Mouse (Mus musculus) forebrain, embryonic 14.5 days (tissue): ENCODE measurements around the gene Pou3f4. TPM values are rescaled to one million over a fixed set of nuclear protein-coding genes. Genes with fewer than 3 reads are reported as not detected.
"Not testable (repeated sequence)": the region's sequence is repeated elsewhere in the genome, so short reads cannot be mapped to it uniquely, and the experiment has no call there.

Experiments
- ATAC-seq: fragments of 200-750 bp; cut with Nextera tagmentation; 2 replicates; pipeline ENCODE4 v1.8.0; 2017; ENCODE audit warnings: mild to moderate bottlenecking, moderate library complexity
- DNase-seq: peaks from one replicate; pipeline ENCODE4 v3.0.0-alpha.2; 2015; ENCODE audit warnings: low spot score
- H3K27ac ChIP-seq: fragments of 300-500 bp; sonication (generic); 2 replicates; pipeline ENCODE4 v1.5.1; 2014; ENCODE audit warnings: low read depth, mild to moderate bottlenecking, control low read depth, low read length, moderate library complexity
- H3K27me3 ChIP-seq: fragments of 300-500 bp; sonication (generic); replicated peaks from 2 replicates; pipeline ENCODE4 v1.6.1; 2014; ENCODE audit warnings: low read length, control low read depth, mixed read lengths; ENCODE audit not compliant: control insufficient read depth, insufficient read depth
- H3K36me3 ChIP-seq: fragments of 300-500 bp; sonication (generic); 2 replicates; pipeline ENCODE4 v1.6.1; 2014; ENCODE audit warnings: low read length, control low read depth; ENCODE audit not compliant: control insufficient read depth, insufficient read depth
- H3K4me1 ChIP-seq: fragments of 300-500 bp; sonication (generic); 2 replicates; pipeline ENCODE4 v1.6.1; 2014; ENCODE audit warnings: antibody characterized with exemption, low read length, control low read depth; ENCODE audit not compliant: control insufficient read depth, insufficient read depth
- H3K4me2 ChIP-seq: fragments of 300-500 bp; sonication (generic); 2 replicates; pipeline ENCODE4 v1.6.1; 2014; ENCODE audit warnings: mild to moderate bottlenecking, control low read depth, low read length
- H3K4me3 ChIP-seq: fragments of 300-500 bp; sonication (generic); 2 replicates; pipeline ENCODE4 v1.5.1; 2014; ENCODE audit warnings: low read depth, low read length, control low read depth
- H3K9ac ChIP-seq: fragments of 300-500 bp; sonication (generic); 2 replicates; pipeline ENCODE4 v1.6.1; 2014; ENCODE audit warnings: mild to moderate bottlenecking, low read length, control low read depth, moderate library complexity
- H3K9me3 ChIP-seq: fragments of 300-500 bp; sonication (generic); replicated peaks from 2 replicates; pipeline ENCODE4 v1.6.1; 2016; ENCODE audit warnings: low read length, control low read depth, mixed read lengths; ENCODE audit not compliant: control insufficient read depth
- WGBS: fragments of 180-500 bp; shearing (Covaris S2); extraction: QIAGEN DNeasy Blood & Tissue Kit; methylation state at CpG from one replicate; pipeline ENCODE4 v1.1.7; 2014; 5-methylcytosine and 5-hydroxymethylcytosine counted together
- polyA plus RNA-seq: library from polyadenylated mRNA; unstranded; fragments of >200 nt; fragmentation: Nextera tagmentation; extraction: Ambion mirVana; gene quantifications from 2 replicates; pipeline ENCODE4 v1.2.1, GENCODE M21; 2014

Gene Pou3f4
- polyA plus RNA-seq = 16.3 and 18.2 TPM in 2 replicates

- H3K9ac ChIP-seq = peak within 1 kb of the TSS; percentile 65
- ATAC-seq = peak; percentile 94
- peak within 1 kb of the TSS; percentile 85 for H3K27ac ChIP-seq
- 39% methylated on average over 20 of the region's 20 CpGs for WGBS
- H3K4me3 ChIP-seq = peak within 1 kb of the TSS; percentile 50
- no peaks in the 10 kb centered on the region for H3K9me3 ChIP-seq
- peak within 1 kb of the TSS; percentile 52 for H3K4me2 ChIP-seq
- H3K36me3 ChIP-seq = no peaks in the 10 kb centered on the region
- no peaks in the 10 kb centered on the region for H3K27me3 ChIP-seq
- no peaks in the 10 kb centered on the region for H3K4me1 ChIP-seq
- DNase-seq = peak; percentile 95
Measured at GRCm38 (mm10) chrX:110814151-110814571, at the start of gene Pou3f4. Gene Pou3f4, plus strand, starts transcription at chrX:110814280.

- Histone ChIP-seq H3K4me2 (no peak overlapping the region), H3K9ac (no peak overlapping the region), H3K27me3 (no peaks in the 10 kb centered on the region), H3K4me1 (no peaks in the 10 kb centered on the region), H3K4me3 (no peak overlapping the region), H3K27ac (no peak overlapping the region), H3K36me3 (no peaks in the 10 kb centered on the region), H3K9me3 (no peaks in the 10 kb centered on the region)
- no peak for ATAC-seq
- DNase-seq = no peak
- 73% methylated on average over 1 of the region's 1 CpGs for WGBS
Measured at GRCm38 (mm10) chrX:110765939-110766338, 48.1 kb upstream of the Pou3f4 start.

GRCm38 (mm10) chrX:110774807-110775206 lies 39.3 kb upstream of the Pou3f4 start:
- not testable (repeated sequence) for ATAC-seq, H3K4me3 ChIP-seq, H3K4me1 ChIP-seq, H3K36me3 ChIP-seq, H3K27ac ChIP-seq, DNase-seq, H3K27me3 ChIP-seq, H3K4me2 ChIP-seq, H3K9me3 ChIP-seq, H3K9ac ChIP-seq

- Histone ChIP-seq H3K36me3 (no peaks in the 10 kb centered on the region), H3K27ac (no peak overlapping the region), H3K27me3 (no peaks in the 10 kb centered on the region), H3K4me3 (no peak overlapping the region), H3K4me1 (no peaks in the 10 kb centered on the region), H3K9me3 (no peaks in the 10 kb centered on the region), H3K4me2 (no peak overlapping the region), H3K9ac (no peak overlapping the region)
- DNase-seq (no peak), ATAC-seq (peak; percentile 77)
- 44% methylated on average over 2 of the region's 2 CpGs for WGBS
Measured at GRCm38 (mm10) chrX:110802502-110802901, 11.6 kb upstream of the Pou3f4 start.

GRCm38 (mm10) chrX:110810001-110810578 lies 4.0 kb upstream of the Pou3f4 start:
- H3K27ac ChIP-seq = peak overlapping the region; percentile 66; the same call in 1 of the 2 replicates
- no peaks in the 10 kb centered on the region for H3K4me1 ChIP-seq
- H3K36me3 ChIP-seq = no peaks in the 10 kb centered on the region
- no peak for DNase-seq
- no peak for ATAC-seq
- 27% methylated on average over 4 of the region's 4 CpGs for WGBS
- H3K4me2 ChIP-seq = peak overlapping the region; percentile 52
- no peaks in the 10 kb centered on the region for H3K9me3 ChIP-seq
- no peaks in the 10 kb centered on the region for H3K27me3 ChIP-seq
- H3K9ac ChIP-seq = no peak overlapping the region
- no peak overlapping the region for H3K4me3 ChIP-seq

- Histone ChIP-seq H3K27me3 (no peaks in the 10 kb centered on the region), H3K9me3 (no peaks in the 10 kb centered on the region), H3K4me3 (peak overlapping the region; percentile 23), H3K4me1 (no peaks in the 10 kb centered on the region), H3K36me3 (no peaks in the 10 kb centered on the region), H3K4me2 (peak overlapping the region; percentile 52), H3K27ac (peak overlapping the region; percentile 68; the same call in 1 of the 2 replicates), H3K9ac (no peak overlapping the region)
- WGBS = 25% methylated on average over 5 of the region's 5 CpGs
- ATAC-seq = no peak
- peak; percentile 59 for DNase-seq
Measured at GRCm38 (mm10) chrX:110810753-110811506, 3.1 kb upstream of the Pou3f4 start.

- Histone ChIP-seq H3K9me3 (no peaks in the 10 kb centered on the region), H3K4me2 (peak overlapping the region; percentile 52), H3K27ac (peak overlapping the region; percentile 68), H3K27me3 (no peaks in the 10 kb centered on the region), H3K4me1 (no peaks in the 10 kb centered on the region), H3K4me3 (peak overlapping the region; percentile 23), H3K36me3 (no peaks in the 10 kb centered on the region), H3K9ac (peak overlapping the region; percentile 37; the same call in 1 of the 2 replicates)
- WGBS = 27% methylated on average over 5 of the region's 5 CpGs
- DNase-seq = peak; percentile 33
- ATAC-seq = no peak
Measured at GRCm38 (mm10) chrX:110812071-110812470, 2.0 kb upstream of the Pou3f4 start.

GRCm38 (mm10) chrX:110813401-110813800 lies 679 bp upstream of the Pou3f4 start:
- ATAC-seq = no peak
- H3K9ac ChIP-seq = peak overlapping the region; percentile 35

More at GRCm38 (mm10) chrX:110813401-110813800, 679 bp upstream of the Pou3f4 start:
- peak overlapping the region; percentile 46; the same call in 1 of the 2 replicates for H3K27ac ChIP-seq
- peak overlapping the region; percentile 50; the same call in 1 of the 2 replicates for H3K4me3 ChIP-seq
- H3K4me2 ChIP-seq = peak overlapping the region; percentile 52
- no peaks in the 10 kb centered on the region for H3K36me3 ChIP-seq
- H3K9me3 ChIP-seq = no peaks in the 10 kb centered on the region
- no peaks in the 10 kb centered on the region for H3K4me1 ChIP-seq
- DNase-seq = no peak
- no peaks in the 10 kb centered on the region for H3K27me3 ChIP-seq
- 37% methylated on average over 5 of the region's 5 CpGs for WGBS
